Mouse (Mus musculus): ENCODE data around the gene Sdhaf1. TPM values are rescaled to one million over a fixed set of nuclear protein-coding genes. Genes with fewer than 3 reads are reported as not detected.

Gene Sdhaf1
- total RNA-seq, 2 experiments from 2014 or later = 7.8 to 10.6 TPM

GRCm38 (mm10) chr7:30300914-30301313, 22.8 kb downstream of the Sdhaf1 start:
- intact Hi-C loops (cut with DNase I; ENCODE audit: low total_unique reads) = loop anchor here (10.0 kb wide), 1 partner anchor 66 kb away; the partner anchor contains the start of genes Ovol3, Polr2i and Tbcb
- no peak for DNase-seq

GRCm38 (mm10) chr7:30297266-30297665, 26.4 kb downstream of the Sdhaf1 start:
- DNase-seq = no peak
- intact Hi-C loops (cut with DNase I; ENCODE audit: low total_unique reads) = no loop called here

GRCm38 (mm10) chr7:30296816-30297215, 26.9 kb downstream of the Sdhaf1 start:
- no peak for DNase-seq
- intact Hi-C loops (cut with DNase I; ENCODE audit: low total_unique reads) = no loop called here

GRCm38 (mm10) chr7:30295103-30295502, 28.6 kb downstream of the Sdhaf1 start:
- peak; percentile 54 for DNase-seq
- intact Hi-C loops (cut with DNase I; ENCODE audit: low total_unique reads) = no loop called here

- DNase-seq = no peak
- intact Hi-C loops (cut with DNase I; ENCODE audit: low total_unique reads) = no loop called here
Observed at GRCm38 (mm10) chr7:30294296-30294695, 29.4 kb downstream of the Sdhaf1 start.

- intact Hi-C loops (cut with DNase I; ENCODE audit: low total_unique reads) = no loop called here
- no peak for DNase-seq
Observed at GRCm38 (mm10) chr7:30293795-30294194, 29.9 kb downstream of the Sdhaf1 start.

- intact Hi-C loops (cut with DNase I; ENCODE audit: low total_unique reads) = no loop called here
- peak; percentile 85 for DNase-seq
Observed at GRCm38 (mm10) chr7:30291215-30292131, 32.2 kb downstream of the Sdhaf1 start, which contains the start of gene Clip3. Gene Clip3 (plus strand): TSS chr7:30291728.

GRCm38 (mm10) chr7:30289714-30290399, 33.8 kb downstream of the Sdhaf1 start:
- peak; percentile 48 for DNase-seq
- intact Hi-C loops (cut with DNase I; ENCODE audit: low total_unique reads) = no loop called here

- intact Hi-C loops (cut with DNase I; ENCODE audit: low total_unique reads) = no loop called here
- no peak for DNase-seq
Observed at GRCm38 (mm10) chr7:30289071-30289713, 34.5 kb downstream of the Sdhaf1 start.

GRCm38 (mm10) chr7:30288046-30288445, 35.6 kb downstream of the Sdhaf1 start:
- intact Hi-C loops (cut with DNase I; ENCODE audit: low total_unique reads) = no loop called here
- DNase-seq = no peak

- DNase-seq = no peak
- intact Hi-C loops (cut with DNase I; ENCODE audit: low total_unique reads) = no loop called here
Observed at GRCm38 (mm10) chr7:30286701-30287410, 36.8 kb downstream of the Sdhaf1 start.

GRCm38 (mm10) chr7:30282740-30283139, 41.0 kb downstream of the Sdhaf1 start:
- no peak for DNase-seq

GRCm38 (mm10) chr7:30281522-30281921, 42.2 kb downstream of the Sdhaf1 start:
- intact Hi-C loops (cut with DNase I; ENCODE audit: low total_unique reads) = no loop called here

More at GRCm38 (mm10) chr7:30282740-30283139, 41.0 kb downstream of the Sdhaf1 start:
- intact Hi-C loops (cut with DNase I; ENCODE audit: low total_unique reads) = no loop called here

GRCm38 (mm10) chr7:30280670-30281138, 43.0 kb downstream of the Sdhaf1 start:
- DNase-seq = peak; percentile 86
- intact Hi-C loops (cut with DNase I; ENCODE audit: low total_unique reads) = no loop called here

More at GRCm38 (mm10) chr7:30281522-30281921, 42.2 kb downstream of the Sdhaf1 start:
- no peak for DNase-seq

- intact Hi-C loops (cut with DNase I; ENCODE audit: low total_unique reads) = loop anchor here (5.0 kb wide), 1 partner anchor 43 kb away; the partner anchor contains the start of gene Ovol3
Observed at GRCm38 (mm10) chr7:30279951-30280669, 43.6 kb downstream of the Sdhaf1 start, which contains the start of the genes Thap8 and Wdr62. Gene Thap8 (plus strand): TSS chr7:30280094. Gene Wdr62 (minus strand): TSS chr7:30280419.

GRCm38 (mm10) chr7:30279536-30279935, 44.2 kb downstream of the Sdhaf1 start:
- intact Hi-C loops (cut with DNase I; ENCODE audit: low total_unique reads) = loop anchor here (5.0 kb wide), 1 partner anchor 42 kb away; the partner anchor contains the start of gene Ovol3

More at GRCm38 (mm10) chr7:30279951-30280669, 43.6 kb downstream of the Sdhaf1 start, which contains the start of the genes Thap8 and Wdr62:
- peak; percentile 92 for DNase-seq

GRCm38 (mm10) chr7:30278911-30279310, 44.8 kb downstream of the Sdhaf1 start:
- DNase-seq = no peak

More at GRCm38 (mm10) chr7:30279536-30279935, 44.2 kb downstream of the Sdhaf1 start:
- DNase-seq = no peak

GRCm38 (mm10) chr7:30274383-30274782, 49.3 kb downstream of the Sdhaf1 start:
- DNase-seq = no peak
- intact Hi-C loops (cut with DNase I; ENCODE audit: low total_unique reads) = no loop called here

More at GRCm38 (mm10) chr7:30278911-30279310, 44.8 kb downstream of the Sdhaf1 start:
- intact Hi-C loops (cut with DNase I; ENCODE audit: low total_unique reads) = loop anchor here (5.0 kb wide), 1 partner anchor 42 kb away; the partner anchor contains the start of gene Ovol3
